Mouse (Mus musculus) CH12F3 (cell line): ENCODE measurements around the gene Mrvi1.
"Not testable (repeated sequence)": the region's sequence is repeated elsewhere in the genome, so short reads cannot be mapped to it uniquely, and the experiment has no call there.

Experiments used
- in situ Hi-C: fragments of 300-500 bp; cut with MboI; formaldehyde crosslinking; loops from 2 replicates; pipeline ENCODE4 v1.14.3; 2020; ENCODE audit warnings: low sequenced_read_pairs

Mrvi1 gene

DNA sequence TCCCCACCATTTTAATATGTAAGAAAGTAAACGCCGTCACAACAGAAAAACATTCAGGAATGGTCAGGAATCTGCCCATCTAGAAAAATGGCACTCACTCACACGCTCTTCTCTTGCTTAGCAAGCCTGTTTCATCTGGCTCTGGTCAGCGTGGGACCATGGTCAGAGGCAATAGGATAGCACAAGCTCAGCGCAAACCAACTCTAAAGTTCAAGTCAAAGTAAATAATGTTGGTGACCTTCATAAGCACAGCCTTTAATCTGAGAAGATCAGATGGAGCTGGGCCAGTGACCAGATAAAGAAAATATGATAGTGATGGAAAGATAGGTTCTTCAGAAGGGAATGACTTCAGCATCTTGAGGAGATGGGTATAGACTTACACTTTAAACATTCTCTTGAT lies 37.9 kb downstream of the Mrvi1 start:
- in situ Hi-C loops = no loop called here

GRCm38 (mm10) chr7:110941701-110942530 lies 40.3 kb downstream of the Mrvi1 start:
- in situ Hi-C loops = no loop called here

DNA sequence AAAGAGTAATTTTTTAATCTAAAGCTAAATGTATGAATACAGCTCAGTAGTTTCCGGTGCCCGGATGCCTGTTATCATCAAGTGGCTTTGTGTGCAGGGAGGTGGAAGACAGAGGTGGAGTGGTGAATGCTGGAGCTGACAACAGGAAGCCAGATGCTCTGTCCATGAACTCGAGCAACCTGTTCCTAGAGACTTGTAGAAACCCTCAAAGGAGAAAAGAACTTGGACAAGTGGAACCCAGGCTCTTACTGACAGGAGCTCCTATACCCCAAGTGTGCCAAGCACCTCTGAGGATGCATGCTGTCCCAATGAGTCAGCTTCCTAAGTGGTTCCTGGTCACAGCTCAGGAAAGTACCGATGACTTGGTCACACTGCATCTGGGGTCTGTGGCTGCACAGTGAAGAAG lies 41.1 kb downstream of the Mrvi1 start:
- in situ Hi-C loops = no loop called here

- in situ Hi-C loops = no loop called here
Measured at GRCm38 (mm10) chr7:110935815-110936762, 46.2 kb downstream of the Mrvi1 start.

- in situ Hi-C loops = no loop called here
Measured at GRCm38 (mm10) chr7:110933999-110934398, 48.3 kb downstream of the Mrvi1 start.

GRCm38 (mm10) chr7:110933329-110933728 lies 48.9 kb downstream of the Mrvi1 start:
- in situ Hi-C loops = no loop called here

- in situ Hi-C loops = no loop called here
Measured at GRCm38 (mm10) chr7:110930118-110930854, 52.0 kb downstream of the Mrvi1 start.

- in situ Hi-C loops = loop anchor here (10.0 kb wide), 1 partner anchor 92 kb away; no protein-coding TSS in a partner anchor
Measured at GRCm38 (mm10) chr7:110926562-110926961, 55.7 kb downstream of the Mrvi1 start.

DNA sequence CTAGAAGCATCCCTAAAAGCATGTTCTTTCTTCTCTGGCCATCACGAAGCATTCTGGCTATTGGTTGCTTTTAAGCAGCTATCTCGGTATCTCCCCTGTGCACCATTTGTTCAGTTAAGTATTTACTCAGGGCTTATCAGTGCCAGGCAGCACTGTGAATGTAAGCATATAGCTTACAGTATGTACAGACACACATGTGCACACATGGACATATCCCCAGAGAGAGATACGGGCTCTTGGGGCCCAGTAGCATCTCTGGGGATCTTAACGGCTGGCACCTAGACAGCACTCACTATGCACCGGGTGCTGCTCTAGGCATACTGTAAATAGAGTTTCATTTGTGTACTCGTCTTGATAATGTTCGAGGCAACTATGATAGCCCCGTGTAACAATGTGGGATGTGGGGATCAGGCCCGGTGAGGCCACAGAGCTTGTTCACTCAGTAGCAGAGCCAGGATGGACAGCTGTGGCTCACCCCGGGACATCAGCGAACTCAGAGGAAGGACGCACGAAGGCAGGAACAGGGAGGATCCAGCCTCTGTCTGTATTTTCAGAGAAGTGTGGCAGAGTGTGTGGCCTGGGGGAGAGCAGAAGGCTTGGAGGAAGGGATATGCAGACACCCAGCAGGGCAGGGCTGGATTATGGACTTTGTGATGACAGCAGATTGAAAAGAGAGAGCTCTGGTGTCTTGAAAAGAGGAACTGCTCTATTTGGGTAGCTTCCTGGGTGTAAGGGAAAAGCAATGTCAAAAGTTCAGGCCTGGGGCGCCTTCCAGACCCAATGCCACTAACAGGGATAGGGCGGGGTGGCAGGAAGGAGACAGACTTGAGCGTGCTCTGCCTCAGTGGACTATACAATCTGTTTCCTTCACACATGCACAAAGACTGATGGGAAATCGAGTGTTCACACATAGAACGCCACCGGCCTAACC lies 61.7 kb downstream of the Mrvi1 start:
- in situ Hi-C loops = loop anchor here (10.0 kb wide), 1 partner anchor 86 kb away; no protein-coding TSS in a partner anchor

GRCm38 (mm10) chr7:110919721-110920120 lies 62.5 kb downstream of the Mrvi1 start:
- in situ Hi-C loops = loop anchor here (10.0 kb wide), 1 partner anchor 85 kb away; no protein-coding TSS in a partner anchor

DNA sequence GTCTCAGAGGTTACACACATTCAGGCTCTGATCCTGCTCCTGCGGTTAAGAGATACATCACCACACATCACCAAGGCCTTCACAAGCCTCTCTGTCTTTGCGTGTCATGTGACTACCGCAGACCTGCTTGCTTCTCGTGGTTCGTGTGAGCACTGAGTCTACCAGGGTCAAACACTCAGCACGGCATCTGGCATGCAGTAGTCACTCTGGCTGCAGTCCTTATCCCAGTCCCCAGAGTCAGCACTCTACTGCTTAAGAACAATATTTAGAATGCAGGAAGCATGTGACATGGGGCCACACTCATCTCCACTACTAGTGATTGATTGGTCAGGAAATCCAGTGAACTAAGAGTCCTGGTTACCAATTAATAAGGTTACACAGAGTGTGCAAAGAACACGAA lies 66.3 kb downstream of the Mrvi1 start:
- in situ Hi-C loops = no loop called here

- in situ Hi-C loops = no loop called here
Measured at GRCm38 (mm10) chr7:110914531-110914930, 67.7 kb downstream of the Mrvi1 start.

GRCm38 (mm10) chr7:110913754-110914153 lies 68.5 kb downstream of the Mrvi1 start:
- in situ Hi-C loops = no loop called here

GRCm38 (mm10) chr7:110908209-110909144 lies 73.8 kb downstream of the Mrvi1 start:
- in situ Hi-C loops = no loop called here

GRCm38 (mm10) chr7:110906566-110906965 lies 75.7 kb downstream of the Mrvi1 start:
- in situ Hi-C loops = no loop called here

DNA sequence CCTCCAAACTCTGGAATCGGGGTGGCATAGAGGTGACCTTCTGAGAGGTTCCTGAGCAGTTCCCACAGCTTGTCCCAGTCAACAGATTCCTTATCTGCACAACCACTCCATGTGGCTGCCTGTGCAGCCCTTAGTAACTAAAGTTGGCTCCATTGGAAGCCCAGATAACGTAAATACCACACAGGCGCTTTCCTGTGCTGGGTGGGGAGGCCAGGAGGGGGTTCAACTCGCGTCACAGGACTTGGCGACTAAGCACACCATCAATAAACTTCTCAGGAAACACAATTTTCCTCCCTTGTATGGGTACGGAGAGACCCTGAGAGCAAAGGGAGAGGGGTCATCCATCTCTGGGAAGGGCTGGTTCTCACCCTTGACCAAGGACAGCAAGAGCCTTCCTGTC lies 79.0 kb downstream of the Mrvi1 start:
- in situ Hi-C loops = no loop called here

- in situ Hi-C loops = no loop called here
Measured at GRCm38 (mm10) chr7:110897202-110897601, 85.1 kb downstream of the Mrvi1 start.

DNA sequence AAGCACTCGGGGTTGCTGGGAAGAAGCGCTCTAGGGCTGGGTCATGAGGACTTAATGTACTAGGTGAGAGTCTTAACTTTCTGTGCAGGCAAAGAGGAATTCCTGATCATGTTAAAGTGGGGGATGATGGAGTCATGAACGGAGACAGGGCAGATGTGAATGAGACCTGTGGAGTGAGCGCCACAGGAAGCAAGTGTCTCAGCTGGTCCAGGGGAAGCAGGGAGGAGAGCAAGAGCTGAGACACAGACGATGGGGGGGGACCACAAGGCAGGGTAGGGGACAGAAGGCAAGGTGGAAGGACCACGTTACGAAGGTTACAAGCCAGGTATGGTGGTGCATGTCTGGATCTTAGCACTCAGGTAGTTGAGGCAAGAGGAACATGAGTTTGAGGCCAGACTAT lies 85.8 kb downstream of the Mrvi1 start:
- in situ Hi-C loops = no loop called here

DNA sequence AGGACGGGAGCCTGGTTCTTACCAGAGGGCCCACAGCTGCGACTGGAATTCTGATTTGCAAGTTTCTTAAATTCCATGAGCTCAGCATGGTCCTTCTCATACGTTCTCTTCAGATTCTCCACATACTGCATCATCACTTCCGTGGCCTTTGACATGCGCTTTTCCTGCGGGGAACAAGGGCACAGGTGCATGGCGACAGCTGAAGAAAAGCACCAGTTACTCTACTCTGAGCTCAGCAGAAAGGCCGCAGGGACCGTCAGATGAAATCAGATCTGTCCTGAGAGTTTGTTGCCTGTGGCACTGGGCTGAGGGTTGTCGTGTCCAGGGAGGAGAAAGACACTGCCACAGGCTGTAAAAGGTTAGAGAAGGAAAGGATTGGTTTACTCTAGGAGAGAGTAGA lies 86.5 kb downstream of the Mrvi1 start:
- in situ Hi-C loops = not testable (repeated sequence)
